Mouse (Mus musculus) cerebellum, adult 11 months (tissue): ENCODE results near the gene Als2cr12.
"Not testable (repeated sequence)": the region's sequence is repeated elsewhere in the genome, so short reads cannot be mapped to it uniquely, and the experiment has no call there.

Source experiments
- DNase-seq: peaks from one replicate; pipeline ENCODE4 v3.0.0; 2022

The Als2cr12 gene

DNA sequence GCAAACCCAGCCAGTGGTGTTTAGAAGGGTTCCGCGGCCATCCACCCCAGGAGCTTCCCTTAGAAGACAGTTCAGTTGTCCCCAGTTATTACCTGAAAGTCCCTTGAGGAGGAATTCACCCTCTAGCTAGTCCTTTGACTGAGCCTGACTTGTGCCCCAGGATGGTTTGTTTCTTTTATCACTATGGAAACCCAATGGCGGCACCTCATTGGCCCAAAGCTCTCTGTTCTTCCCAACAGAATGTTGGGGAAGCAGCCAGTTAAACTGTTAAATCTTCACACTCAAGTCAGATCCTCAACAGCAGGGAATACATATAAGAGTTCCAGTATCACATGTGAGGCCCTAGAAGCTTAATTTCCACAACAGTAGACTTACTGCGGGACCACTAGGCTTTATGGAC, at the start of gene Als2cr12:
Gene Als2cr12 (minus strand): TSS at position 180 of the 400 bp plus-strand sequence.
- DNase-seq: not testable (repeated sequence)

DNA sequence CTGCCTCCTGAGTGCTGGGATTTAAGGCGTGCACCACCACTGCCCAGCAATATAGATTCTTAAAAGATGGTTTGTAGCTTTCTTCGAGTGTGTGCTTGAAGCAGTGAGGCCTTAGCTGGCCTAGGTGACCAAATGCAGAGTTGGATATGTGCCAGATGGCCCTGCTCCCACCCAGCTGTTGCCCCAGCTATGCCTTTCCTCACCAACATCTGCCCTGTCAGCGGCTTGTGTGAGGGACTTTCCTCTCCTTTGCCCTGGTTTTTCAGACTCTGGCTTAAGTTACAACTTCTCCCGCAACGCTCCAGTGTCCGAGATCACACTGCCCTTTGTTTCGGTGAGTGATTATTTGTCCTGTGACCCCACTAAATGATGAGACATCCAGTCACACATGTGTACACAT, 48.9 kb upstream of the Als2cr12 start:
- no peak for DNase-seq

- DNase-seq: no peak
These were observed 47.5 kb upstream of the Als2cr12 start for GRCm38 (mm10) chr1:58743252-58743651.

- DNase-seq: no peak
These were observed 46.8 kb upstream of the Als2cr12 start for GRCm38 (mm10) chr1:58742571-58743021.

DNA sequence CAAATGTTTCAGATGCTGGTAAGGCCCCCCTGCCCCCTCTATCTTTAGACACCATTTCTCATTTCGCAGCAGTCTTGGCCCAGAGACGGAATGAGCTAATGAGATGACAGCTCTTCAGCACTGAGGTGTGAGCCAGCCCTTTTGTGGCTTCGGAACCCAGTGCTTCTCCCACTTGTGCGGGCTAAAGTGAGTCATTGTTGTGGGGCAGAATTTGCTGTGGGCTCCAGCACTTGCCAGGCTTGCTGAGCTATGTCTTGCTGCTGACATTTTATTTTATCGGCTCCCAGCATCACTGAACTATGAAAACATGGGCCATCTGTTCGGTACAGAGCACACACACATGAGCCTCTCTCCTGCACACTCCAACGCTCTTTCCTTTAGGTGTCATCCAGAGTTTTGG, 43.7 kb upstream of the Als2cr12 start:
- DNase-seq: peak; percentile 43

DNA sequence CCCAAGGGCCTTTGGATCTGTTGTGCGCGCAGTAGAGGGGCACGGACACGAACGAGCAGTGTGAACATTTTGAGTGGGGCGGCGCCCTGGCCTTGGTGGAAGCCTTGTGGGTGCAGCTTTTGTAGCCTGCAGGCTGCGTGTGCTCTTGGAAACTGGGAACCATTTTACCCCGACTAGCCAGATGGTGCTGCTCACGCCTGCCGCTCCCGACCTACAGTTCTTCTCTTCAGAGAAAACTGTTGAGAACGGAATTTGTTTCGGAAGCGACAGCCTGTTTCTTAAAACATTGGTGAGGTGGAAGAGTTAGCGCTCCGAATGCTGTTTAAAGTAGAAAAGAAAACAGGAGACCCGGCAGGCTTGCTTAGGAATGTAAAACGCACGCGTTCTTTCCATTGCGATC, 41.2 kb upstream of the Als2cr12 start:
- DNase-seq: no peak

- no peak for DNase-seq
These were observed 40.2 kb upstream of the Als2cr12 start for GRCm38 (mm10) chr1:58735962-58736361.

DNA sequence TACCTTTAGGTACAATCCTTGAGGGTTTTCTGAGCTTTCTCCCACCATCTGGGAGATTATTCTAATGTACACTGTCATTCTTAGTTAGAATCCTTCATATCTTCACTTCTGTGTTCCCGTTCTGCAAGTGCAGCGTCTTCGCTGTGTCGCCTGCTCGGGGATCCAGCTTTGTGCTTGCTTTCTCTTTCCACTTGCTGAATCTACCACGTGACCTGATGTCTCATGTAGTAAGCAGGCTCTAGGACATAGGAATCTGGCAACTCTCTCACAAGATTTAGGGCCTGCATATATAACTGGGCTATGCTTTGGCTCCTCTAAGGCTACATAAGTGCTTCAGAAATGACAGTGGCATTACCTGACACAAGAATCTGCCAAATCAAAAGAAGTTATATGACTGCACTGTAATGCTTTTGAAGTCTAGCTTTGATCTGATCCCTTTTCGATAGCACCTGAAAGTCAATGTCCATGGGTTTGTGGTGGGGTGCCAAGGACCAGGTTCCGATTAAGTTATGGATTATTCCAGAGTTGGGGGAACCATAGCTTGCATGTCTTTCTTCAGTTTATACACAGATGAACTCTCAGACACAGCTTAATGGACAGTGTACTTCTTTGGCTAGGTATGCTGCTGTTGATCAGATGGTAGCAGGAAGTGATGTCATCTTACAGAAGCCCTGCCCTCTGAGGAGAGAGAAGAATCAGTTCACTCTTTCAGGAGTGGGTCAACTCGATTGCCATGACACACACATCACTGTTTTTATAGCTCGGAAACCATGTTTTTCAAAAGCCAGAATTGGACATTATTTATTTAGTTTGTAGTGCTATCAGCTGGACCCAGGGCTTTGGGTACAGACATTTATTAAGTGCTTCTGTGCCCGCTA, 38.5 kb upstream of the Als2cr12 start:
- DNase-seq: no peak

GRCm38 (mm10) chr1:58733636-58734035, 37.8 kb upstream of the Als2cr12 start:
- no peak for DNase-seq

DNA sequence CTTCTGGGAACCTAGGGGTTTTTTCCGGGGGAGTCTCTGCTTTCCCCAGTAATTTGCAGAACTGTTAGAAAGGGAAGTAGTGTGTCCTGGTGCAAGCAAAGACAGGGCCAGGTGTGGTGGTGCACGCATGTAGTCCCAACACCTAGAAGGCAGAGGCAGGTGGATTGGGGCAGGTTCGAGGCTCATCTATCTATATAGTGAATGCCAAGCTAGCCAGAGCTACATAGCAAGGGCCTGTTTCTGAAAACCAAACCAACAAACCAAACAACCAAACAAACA, 32.7 kb upstream of the Als2cr12 start:
- no peak for DNase-seq

DNA sequence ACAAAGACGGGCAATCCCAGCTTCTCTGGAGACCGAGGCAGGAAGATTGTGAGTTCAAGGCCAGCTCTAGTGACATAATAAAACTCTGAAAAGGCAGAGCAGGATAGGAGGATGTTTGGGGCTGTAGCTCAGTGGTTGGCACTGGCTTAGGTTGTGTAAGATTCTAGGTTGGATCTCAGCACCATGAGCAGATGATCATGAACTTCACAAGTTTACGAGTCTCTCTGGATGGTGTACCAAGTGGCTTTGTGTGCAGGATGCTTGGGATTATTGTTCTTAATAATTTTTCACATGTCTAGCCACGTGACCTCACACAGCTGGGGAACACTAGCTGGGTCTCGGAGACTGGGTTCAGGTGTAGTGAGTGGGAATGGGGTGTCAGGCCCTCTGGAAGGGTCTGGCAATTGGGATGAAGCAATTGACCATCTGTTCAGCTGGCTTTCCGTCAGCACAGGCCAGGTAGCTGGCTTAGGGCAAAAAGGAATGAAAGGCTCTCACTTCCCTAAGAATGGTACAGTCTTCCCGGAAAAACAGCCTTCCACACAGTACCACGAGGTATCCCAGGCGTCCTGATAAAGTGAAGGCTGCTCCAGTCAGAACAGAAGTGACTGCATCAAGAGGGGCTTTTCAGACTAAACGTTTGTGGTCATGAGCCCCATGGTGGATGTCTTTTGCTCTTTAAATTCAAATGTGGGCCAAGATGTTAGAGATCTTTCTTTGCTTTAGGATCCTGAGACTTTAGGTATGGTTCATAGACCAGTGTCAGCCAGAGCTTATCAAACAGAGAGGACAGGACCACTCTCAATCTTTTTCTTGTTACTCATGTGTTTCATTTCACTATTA, 32.2 kb upstream of the Als2cr12 start:
- DNase-seq: peak; percentile 66

GRCm38 (mm10) chr1:58727019-58727746, 31.4 kb upstream of the Als2cr12 start:
- DNase-seq: no peak

- no peak for DNase-seq
These were observed 30.0 kb upstream of the Als2cr12 start for GRCm38 (mm10) chr1:58725767-58726166.

DNA sequence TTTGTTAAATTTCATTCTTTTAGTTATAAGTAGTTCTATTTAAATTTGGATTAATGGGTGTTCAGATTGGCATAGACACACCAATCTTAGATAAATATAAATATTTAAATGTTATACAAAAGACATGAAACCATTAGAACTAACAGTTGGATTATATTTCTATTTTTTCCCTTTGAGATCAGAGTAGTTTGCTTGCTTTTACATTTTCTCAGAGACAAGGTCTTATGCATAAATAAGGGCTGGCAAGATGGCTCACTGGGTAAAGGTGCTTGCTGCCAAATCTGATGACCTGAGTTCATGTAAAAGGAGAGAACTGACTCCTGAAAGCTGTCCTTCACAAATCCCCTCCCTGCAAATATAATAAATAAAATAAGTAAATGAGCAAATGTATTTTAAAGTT, 29.3 kb upstream of the Als2cr12 start:
- no peak for DNase-seq

- DNase-seq: no peak
These were observed 28.7 kb upstream of the Als2cr12 start for GRCm38 (mm10) chr1:58724533-58724932.

GRCm38 (mm10) chr1:58723809-58724405, 28.1 kb upstream of the Als2cr12 start:
- no peak for DNase-seq

GRCm38 (mm10) chr1:58723062-58723808, 27.4 kb upstream of the Als2cr12 start:
- no peak for DNase-seq

DNA sequence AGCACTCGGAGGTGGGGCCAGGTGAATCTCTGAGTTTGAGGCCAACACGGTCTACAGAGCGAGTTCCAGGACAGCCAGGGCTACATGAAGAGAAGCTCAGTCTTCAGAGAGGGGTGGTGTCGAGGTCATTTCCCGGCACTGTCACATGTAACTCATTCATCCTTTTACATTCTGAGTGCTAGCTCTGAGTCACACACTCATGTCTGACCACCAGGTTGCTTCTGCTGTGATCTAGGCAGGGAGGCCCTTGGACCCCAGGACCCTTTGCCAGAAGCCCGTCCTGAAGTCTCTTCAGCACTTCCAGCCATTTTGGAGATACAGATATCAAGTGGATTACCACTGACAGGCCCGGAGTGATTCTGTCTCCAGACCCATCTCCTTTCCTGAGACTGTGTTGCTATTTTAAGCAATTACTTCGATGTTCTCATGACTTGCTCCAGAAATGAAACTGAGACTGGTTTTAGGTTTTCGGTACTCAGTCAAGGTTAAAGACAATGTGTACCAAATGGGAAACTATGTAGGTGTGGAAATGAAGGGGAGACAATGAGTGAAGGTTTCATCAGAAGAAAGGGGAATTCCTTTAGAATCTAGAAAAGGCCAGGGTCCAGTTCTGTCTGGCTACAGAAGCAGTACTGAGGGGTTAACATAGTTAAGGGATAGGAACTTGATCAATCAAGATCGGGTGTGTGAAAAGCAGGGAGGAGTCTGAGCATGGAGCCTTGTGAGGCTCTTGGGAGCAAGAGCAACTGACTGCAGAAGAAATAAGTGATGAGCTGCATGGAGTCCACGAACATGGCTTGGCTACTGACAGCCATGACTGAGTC, 26.5 kb upstream of the Als2cr12 start:
- no peak for DNase-seq

DNA sequence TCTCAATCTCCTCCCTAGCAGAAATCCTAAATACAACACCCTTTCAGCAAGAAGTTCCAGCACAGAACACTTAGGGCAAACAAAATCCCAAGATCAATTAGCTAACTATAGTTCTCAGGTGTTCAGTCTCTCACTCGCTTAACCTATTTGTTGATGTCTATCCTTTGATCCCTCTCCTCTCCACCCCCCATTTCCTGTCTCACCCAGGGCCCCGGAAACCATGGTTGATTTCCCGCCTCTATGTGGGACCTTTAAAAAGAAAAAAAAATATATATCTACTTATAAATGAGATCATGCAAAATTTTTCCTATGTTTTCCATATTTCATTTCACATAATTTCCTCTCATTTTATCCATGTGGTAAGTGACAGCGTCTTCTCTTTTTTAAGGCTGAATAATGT, 25.2 kb upstream of the Als2cr12 start:
- no peak for DNase-seq

DNA sequence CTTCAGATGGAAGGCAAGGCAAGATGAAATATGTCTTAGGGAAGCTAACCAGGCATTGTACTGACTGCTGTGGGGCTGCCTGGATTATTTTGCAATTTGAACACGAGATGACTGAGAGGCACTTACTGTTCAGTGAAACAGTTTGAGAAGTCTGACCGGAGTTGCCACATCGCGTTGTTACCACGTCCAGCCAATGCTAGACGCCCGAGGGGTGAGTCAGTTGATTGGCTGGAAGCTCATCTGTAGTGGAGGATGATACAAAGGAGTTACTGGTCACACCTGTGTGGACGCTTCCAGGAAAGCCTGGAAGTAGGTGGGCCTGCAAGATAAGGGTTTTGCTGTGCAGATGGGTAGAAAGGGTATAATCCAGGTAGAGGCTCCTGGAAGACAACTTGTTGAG, 24.3 kb upstream of the Als2cr12 start:
- no peak for DNase-seq

- no peak for DNase-seq
These were observed 23.7 kb upstream of the Als2cr12 start for GRCm38 (mm10) chr1:58719356-58719945.
